Mouse (Mus musculus): ENCODE data around the gene Numa1.

- TF ChIP-seq POLR2A (IDR thresholded peaks at IDR 0.05; ENCODE audit: borderline replicate concordance, insufficient read depth, low read length) (no peak), CTCF (IDR thresholded peaks at IDR 0.05; ENCODE audit: borderline replicate concordance, insufficient read depth, low read depth, low read length) (no peak)
Observed at GRCm38 (mm10) chr7:101954163-101954562, 20.3 kb downstream of the Numa1 start.
